Mouse (Mus musculus) monocyte, adult 5-6 weeks (primary cell): ENCODE results near the gene Runx1. TPM values are rescaled to one million over a fixed set of nuclear protein-coding genes. Genes with fewer than 3 reads are reported as not detected.
A peak's percentile ranks its signal among the peaks of the same experiment; 100 is the strongest.

Source experiments
- ATAC-seq: fragments of 153-309, 156-312 bp; replicated peaks from 2 replicates; pipeline ENCODE4 v1.8.0; 2017; ENCODE audit warnings: mild to moderate bottlenecking; ENCODE audit not compliant: low TSS enrichment, insufficient number of reproducible peaks, severe bottlenecking, poor library complexity, low FRiP score
- total RNA-seq: library from RNA; stranded (forward); fragments of 200-1000, 200-491, 200-594 nt; gene quantifications from 3 replicates; pipeline ENCODE4 v1.2.3, GENCODE M21; 2017

The Runx1 gene
- total RNA-seq, 1 experiment from 2014 or later: 77.3 TPM

- ATAC-seq: no peak
Measured at GRCm38 (mm10) chr16:92608180-92608960, 217.6 kb downstream of the Runx1 start.

GRCm38 (mm10) chr16:92606491-92606965 is 219.4 kb downstream of the Runx1 start:
- no peak for ATAC-seq

- no peak for ATAC-seq
Measured at GRCm38 (mm10) chr16:92605606-92606490, 220.1 kb downstream of the Runx1 start.

- ATAC-seq: no peak
Measured at GRCm38 (mm10) chr16:92602504-92602903, 223.4 kb downstream of the Runx1 start.

- ATAC-seq: no peak
Measured at GRCm38 (mm10) chr16:92601270-92601826, 224.6 kb downstream of the Runx1 start.

- ATAC-seq: no peak
Measured at GRCm38 (mm10) chr16:92599451-92599850, 226.5 kb downstream of the Runx1 start.

GRCm38 (mm10) chr16:92597655-92598054 is 228.3 kb downstream of the Runx1 start:
- ATAC-seq: peak; percentile 72

- ATAC-seq: no peak
Measured at GRCm38 (mm10) chr16:92592207-92592606, 233.7 kb downstream of the Runx1 start.

GRCm38 (mm10) chr16:92591783-92592182 is 234.2 kb downstream of the Runx1 start:
- ATAC-seq: no peak

- no peak for ATAC-seq
Measured at GRCm38 (mm10) chr16:92587836-92588235, 238.1 kb downstream of the Runx1 start.

- no peak for ATAC-seq
Measured at GRCm38 (mm10) chr16:92581767-92582166, 244.2 kb downstream of the Runx1 start.

GRCm38 (mm10) chr16:92580981-92581380 is 245.0 kb downstream of the Runx1 start:
- no peak for ATAC-seq

- ATAC-seq: no peak
Measured at GRCm38 (mm10) chr16:92578915-92579653, 246.9 kb downstream of the Runx1 start.

GRCm38 (mm10) chr16:92577381-92577780 is 248.6 kb downstream of the Runx1 start:
- ATAC-seq: no peak

- no peak for ATAC-seq
Measured at GRCm38 (mm10) chr16:92575792-92576191, 250.2 kb downstream of the Runx1 start.

GRCm38 (mm10) chr16:92573193-92573592 is 252.8 kb downstream of the Runx1 start:
- ATAC-seq: no peak

- no peak for ATAC-seq
Measured at GRCm38 (mm10) chr16:92571246-92571645, 254.7 kb downstream of the Runx1 start.

- ATAC-seq: no peak
Measured at GRCm38 (mm10) chr16:92566146-92566545, 259.8 kb downstream of the Runx1 start.

GRCm38 (mm10) chr16:92565708-92566107 is 260.2 kb downstream of the Runx1 start:
- peak; percentile 77 for ATAC-seq
